Mouse (Mus musculus) limb, embryonic 14.5 days (tissue): ENCODE results near the gene Nipal4. TPM values are rescaled to one million over a fixed set of nuclear protein-coding genes. Genes with fewer than 3 reads are reported as not detected.

ENCODE experiments used
- ATAC-seq: fragments of 200-750 bp; cut with Nextera tagmentation; 2 replicates; pipeline ENCODE4 v1.8.0; 2017; ENCODE audit warnings: low read depth, moderate number of reproducible peaks, moderate TSS enrichment; ENCODE audit not compliant: low FRiP score
- DNase-seq: peaks from one replicate; pipeline ENCODE4 v3.0.0-alpha.2; 2015; ENCODE audit warnings: low spot score
- H3K27ac ChIP-seq: fragments of 300-500 bp; sonication (generic); replicated peaks from 2 replicates; pipeline ENCODE4 v1.5.1; 2014; ENCODE audit warnings: low read depth, mild to moderate bottlenecking, low read length, moderate library complexity, mixed read lengths
- H3K27me3 ChIP-seq: fragments of 300-500 bp; sonication (generic); 2 replicates; pipeline ENCODE4 v1.6.1; 2014; ENCODE audit warnings: low read length, mixed read lengths; ENCODE audit not compliant: control insufficient read depth, insufficient read depth
- H3K36me3 ChIP-seq: fragments of 300-500 bp; sonication (generic); 2 replicates; pipeline ENCODE4 v1.6.1; 2014; ENCODE audit warnings: mild to moderate bottlenecking, low read length, moderate library complexity, mixed read lengths; ENCODE audit not compliant: control insufficient read depth, insufficient read depth
- H3K4me1 ChIP-seq: fragments of 300-500 bp; sonication (generic); 2 replicates; pipeline ENCODE4 v1.6.1; 2014; ENCODE audit warnings: antibody characterized with exemption, low read length, mixed read lengths; ENCODE audit not compliant: control insufficient read depth, insufficient read depth
- H3K4me2 ChIP-seq: fragments of 300-500 bp; sonication (generic); replicated peaks from 2 replicates; pipeline ENCODE4 v1.6.1; 2014; ENCODE audit warnings: low read depth, mild to moderate bottlenecking, low read length, moderate library complexity; ENCODE audit not compliant: severe bottlenecking
- H3K4me3 ChIP-seq: fragments of 300-500 bp; sonication (generic); replicated peaks from 2 replicates; pipeline ENCODE4 v1.5.1; 2014; ENCODE audit warnings: low read length
- H3K9ac ChIP-seq: fragments of 300-500 bp; sonication (generic); 2 replicates; pipeline ENCODE4 v1.6.1; 2014; ENCODE audit warnings: mild to moderate bottlenecking, low read depth, low read length, moderate library complexity; ENCODE audit not compliant: severe bottlenecking
- H3K9me3 ChIP-seq: fragments of 300-500 bp; sonication (generic); 2 replicates; pipeline ENCODE4 v1.6.1; 2016; ENCODE audit warnings: low read length; ENCODE audit not compliant: control insufficient read depth
- POLR2A ChIP-seq: fragments of 200-500 bp; IDR thresholded peaks from 2 replicates; pipeline ENCODE4 v1.8.0; 2012; ENCODE audit warnings: inconsistent platforms, mild to moderate bottlenecking, moderate library complexity, borderline replicate concordance; ENCODE audit not compliant: insufficient read depth, insufficient read length; ENCODE audit errors: extremely low read depth
- WGBS: fragments of 180-500 bp; shearing (Covaris S2); extraction: QIAGEN DNeasy Blood & Tissue Kit; methylation state at CpG from one replicate; pipeline ENCODE4 v1.1.7; 2014; 5-methylcytosine and 5-hydroxymethylcytosine counted together
- microRNA-seq: library from miRNA; unstranded; fragments of <30 nt; microRNA quantifications from one replicate; pipeline ENCODE4, GENCODE M21; 2016
- polyA plus RNA-seq, 2 experiments: library from polyadenylated mRNA; depleted of rRNA in 1 of 2; stranded (reverse) in 1 of 2; unstranded in 1 of 2; fragments of >200 nt; fragmentation: Nextera tagmentation in 1 of 2; extraction: Ambion mirVana in 1 of 2; gene quantifications; 2 replicates each; pipeline versions ENCODE4 v1.2.1 to v1.2.3; 2012 to 2014

Nipal4 gene
- polyA plus RNA-seq, 2 experiments: 3.2 to 4.3 TPM

DNA sequence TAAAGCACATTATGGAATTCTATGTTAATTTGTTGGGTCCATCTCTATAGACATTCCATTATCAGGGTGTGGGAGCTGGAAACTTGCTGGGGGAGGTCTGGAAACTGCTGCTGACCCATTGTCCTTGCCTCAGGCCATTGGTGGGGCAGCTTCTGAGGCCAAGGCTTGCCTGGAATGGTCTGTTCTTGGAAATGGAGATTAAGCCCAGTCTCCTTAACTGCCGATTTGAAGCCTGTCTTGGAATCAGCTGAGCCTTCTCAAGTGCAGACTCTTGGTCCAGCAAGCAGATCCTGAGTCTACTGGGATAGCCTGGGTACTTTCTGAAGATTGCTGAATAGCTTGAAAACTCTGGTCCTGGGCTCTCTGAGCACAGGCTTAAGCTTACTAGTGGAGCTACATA is 59.3 kb downstream of the Nipal4 start:
- no peaks in the 10 kb centered on the region for H3K9me3 ChIP-seq
- TF ChIP-seq POLR2A: no peak
- no peaks in the 10 kb centered on the region for H3K27me3 ChIP-seq
- DNase-seq (no peak), ATAC-seq (no peak)
- no peak overlapping the region for H3K9ac ChIP-seq
- H3K36me3 ChIP-seq: no peaks in the 10 kb centered on the region
- H3K4me1 ChIP-seq: no peaks in the 10 kb centered on the region
- no peak overlapping the region for H3K27ac ChIP-seq
- no peak overlapping the region for H3K4me2 ChIP-seq
- H3K4me3 ChIP-seq: no peak overlapping the region
- WGBS: 93% methylated on average over 1 of the region's 1 CpGs

DNA sequence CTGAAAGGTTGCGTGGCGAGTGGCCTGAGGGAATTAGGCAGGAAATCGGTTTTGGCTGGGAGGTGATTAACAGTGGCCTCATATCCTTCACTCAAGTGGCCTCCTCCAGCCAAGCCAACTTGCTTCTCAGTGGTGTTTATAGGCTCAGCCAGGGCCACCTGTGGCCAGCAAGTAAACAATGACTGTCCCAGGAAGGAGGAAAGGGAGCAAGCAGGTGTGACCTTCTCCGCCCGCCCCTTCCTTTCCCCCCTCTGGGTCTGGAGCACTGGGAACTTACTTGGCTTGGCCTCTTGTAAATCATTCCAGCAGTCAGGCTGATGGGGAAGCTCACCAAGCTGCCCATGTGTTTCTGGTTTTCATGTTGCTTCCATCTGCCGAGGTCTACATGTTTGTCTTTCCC is 64.2 kb downstream of the Nipal4 start:
- Histone ChIP-seq H3K4me3 (no peak overlapping the region), H3K27ac (no peak overlapping the region), H3K9me3 (no peaks in the 10 kb centered on the region), H3K27me3 (no peaks in the 10 kb centered on the region), H3K36me3 (peaks cover 15% of the 10 kb centered on the region), H3K4me2 (no peak overlapping the region), H3K4me1 (no peaks in the 10 kb centered on the region), H3K9ac (no peak overlapping the region)
- WGBS: 37% methylated on average over 6 of the region's 6 CpGs
- DNase-seq (peak; percentile 16), ATAC-seq (peak; percentile 51; the same call in 1 of the 2 replicates)
- TF ChIP-seq POLR2A: no peak

Small RNA genes within 50 kb of the gene (microRNA-seq; reads per million reads assigned to microRNA genes)
- gene Mir7239: not detected
- gene Mir8100: not detected

Other genes with a start within 250 kb of the Nipal4 start
- 7.2 and 8.4 TPM in 2 replicates for gene Lsm11, start 221.6 kb downstream of the Nipal4 start, polyA plus RNA-seq (2012; rRNA removed)
- 8.2 TPM in 2 replicates for gene Lsm11, start 221.6 kb downstream of the Nipal4 start, polyA plus RNA-seq (2014; fragmentation: Nextera tagmentation; extraction: Ambion mirVana)
- 14.8 and 15.0 TPM in 2 replicates for gene Thg1l, start 211.0 kb downstream of the Nipal4 start, polyA plus RNA-seq (2012; rRNA removed)
- 11.2 and 11.6 TPM in 2 replicates for gene Thg1l, start 211.0 kb downstream of the Nipal4 start, polyA plus RNA-seq (2014; fragmentation: Nextera tagmentation; extraction: Ambion mirVana)
- gene Sox30, start 186.2 kb downstream of the Nipal4 start, polyA plus RNA-seq (2012; rRNA removed): 0.54 and 0.64 TPM in 2 replicates
- gene Sox30, start 186.2 kb downstream of the Nipal4 start, polyA plus RNA-seq (2014; fragmentation: Nextera tagmentation; extraction: Ambion mirVana): 0.25 and 0.45 TPM in 2 replicates
- 4.8 and 5.5 TPM in 2 replicates for gene Gm12166, start 114.2 kb downstream of the Nipal4 start, polyA plus RNA-seq (2012; rRNA removed)
- 4.2 and 4.7 TPM in 2 replicates for gene Gm12166, start 114.2 kb downstream of the Nipal4 start, polyA plus RNA-seq (2014; fragmentation: Nextera tagmentation; extraction: Ambion mirVana)
- 29.3 and 34.0 TPM in 2 replicates for gene Adam19, start 110.5 kb downstream of the Nipal4 start, polyA plus RNA-seq (2012; rRNA removed)
- 13.3 and 14.3 TPM in 2 replicates for gene Adam19, start 110.5 kb downstream of the Nipal4 start, polyA plus RNA-seq (2014; fragmentation: Nextera tagmentation; extraction: Ambion mirVana)
- gene Fndc9, start 69.0 kb upstream of the Nipal4 start, polyA plus RNA-seq (2012; rRNA removed): 0.06 TPM in 1 of 2 replicates, not detected in the other
- gene Fndc9, start 69.0 kb upstream of the Nipal4 start, polyA plus RNA-seq (2014; fragmentation: Nextera tagmentation; extraction: Ambion mirVana): 0.08 TPM in 1 of 2 replicates, not detected in the other
- gene Cyfip2, start 146.4 kb upstream of the Nipal4 start, polyA plus RNA-seq (2012; rRNA removed): 6.5 and 7.1 TPM in 2 replicates
- gene Cyfip2, start 146.4 kb upstream of the Nipal4 start, polyA plus RNA-seq (2014; fragmentation: Nextera tagmentation; extraction: Ambion mirVana): 7.8 and 9.2 TPM in 2 replicates
- 0.14 and 0.18 TPM in 2 replicates for gene Itk, start 223.0 kb upstream of the Nipal4 start, polyA plus RNA-seq (2012; rRNA removed)
- 0.28 and 0.32 TPM in 2 replicates for gene Itk, start 223.0 kb upstream of the Nipal4 start, polyA plus RNA-seq (2014; fragmentation: Nextera tagmentation; extraction: Ambion mirVana)
- gene Fam71b, start 230.1 kb upstream of the Nipal4 start, polyA plus RNA-seq (2012; rRNA removed): not detected in 2 replicates
- gene Fam71b, start 230.1 kb upstream of the Nipal4 start, polyA plus RNA-seq (2014; fragmentation: Nextera tagmentation; extraction: Ambion mirVana): not detected in 2 replicates